In genomic region chr17:5007156-5007658, GRCm38 (mm10) we compare ENCODE assay signal across 9 mouse cellular contexts. TPM values are rescaled to one million over a fixed set of nuclear protein-coding genes. Genes with fewer than 3 reads are reported as not detected.
A peak's percentile ranks its signal among the peaks of the same experiment; 100 is the strongest.
DNase-seq lines count a peak whose midpoint lies in the region; ATAC-seq lines count a peak whose summit lies in the region.
"Had no signal": no experiment of that assay in that cellular context is flagged by ENCODE, and none has a peak within 500 bp of the region (broad histone marks: within the 10 kb centered on the region; RNA-seq: fewer than 3 reads in every experiment).

No protein-coding gene starts in this region.

- H3K4me1 ChIP-seq in forebrain, embryonic 13.5 days, result peaks cover 80% of the 10 kb centered on the region
- H3K4me1 ChIP-seq in intestine, embryonic 14.5 days (replicated peaks; ENCODE audit: control insufficient read depth, insufficient read depth, low read length), result peaks cover 75% of the 10 kb centered on the region

- H3K27me3 ChIP-seq in forebrain, embryonic 13.5 days, result peaks cover 26% of the 10 kb centered on the region
- no peaks in the 10 kb centered on the region for H3K27me3 ChIP-seq in intestine, embryonic 14.5 days (replicated peaks; ENCODE audit: control insufficient read depth, insufficient read depth, low read length)
- H3K27me3 ChIP-seq: liver, embryonic 13.5 days had no signal

- H3K36me3 ChIP-seq in forebrain, embryonic 13.5 days (ENCODE audit: poor library complexity, severe bottlenecking), result no peaks in the 10 kb centered on the region
- no peaks in the 10 kb centered on the region for H3K36me3 ChIP-seq in intestine, embryonic 14.5 days (ENCODE audit: control insufficient read depth, insufficient read depth, low read length)
- H3K36me3 ChIP-seq: liver, embryonic 13.5 days had no signal

- peak; percentile 43 for DNase-seq in gastrocnemius, adult 18-20 months (ENCODE audit: low spot score)
- DNase-seq in gastrocnemius, postnatal 4 days (ENCODE audit: low spot score in 2 of 2), result no peak
- DNase-seq in intestine, embryonic 14.5 days (ENCODE audit: low spot score), result no peak
- peak; percentile 61 for DNase-seq in lung, postnatal 10 days
- DNase-seq in spleen, adult 18-20 months, result peak; percentile 48 to 51
- DNase-seq in urinary bladder, postnatal 36 days (ENCODE audit: low spot score in 2 of 2), result no peak
- no peak for DNase-seq in frontal cortex, postnatal 10 days (ENCODE audit: low spot score in 2 of 2)
- DNase-seq: liver, embryonic 13.5 days had no signal

- peak overlapping the region; percentile 8; the same call in 1 of the 2 replicates for H3K27ac ChIP-seq in forebrain, embryonic 13.5 days
- H3K27ac ChIP-seq in intestine, embryonic 14.5 days (ENCODE audit: low read depth), result no peak overlapping the region
- H3K27ac ChIP-seq: liver, embryonic 13.5 days had no signal

- ATAC-seq in forebrain, embryonic 13.5 days, result peak; percentile 81
- peak; percentile 53 for ATAC-seq in intestine, embryonic 14.5 days (replicated peaks; ENCODE audit: low FRiP score, low TSS enrichment, low read depth)

- no peaks in the 10 kb centered on the region for H3K9me3 ChIP-seq in forebrain, embryonic 13.5 days (replicated peaks)
- no peaks in the 10 kb centered on the region for H3K9me3 ChIP-seq in intestine, embryonic 14.5 days (ENCODE audit: control insufficient read depth, low read length)
- H3K9me3 ChIP-seq: liver, embryonic 13.5 days had no signal

- peak overlapping the region; percentile 16 for H3K4me3 ChIP-seq in forebrain, embryonic 13.5 days
- no peak overlapping the region for H3K4me3 ChIP-seq in intestine, embryonic 14.5 days (ENCODE audit: low read depth, low read length)
- H3K4me3 ChIP-seq: liver, embryonic 13.5 days had no signal

- 3% methylated on average over 15 of the region's 15 CpGs for WGBS in forebrain, embryonic 13.5 days
- 21% methylated on average over 15 of the region's 15 CpGs for WGBS in intestine, embryonic 14.5 days

- H3K9ac ChIP-seq in forebrain, embryonic 13.5 days, result no peak overlapping the region; the same call in 1 of the 2 replicates
- no peak overlapping the region; the same call in 1 of the 2 replicates for H3K9ac ChIP-seq in intestine, embryonic 14.5 days (ENCODE audit: low read length)
- H3K9ac ChIP-seq: liver, embryonic 13.5 days had no signal

- peak overlapping the region; percentile 55 for H3K4me2 ChIP-seq in forebrain, embryonic 13.5 days
- peak overlapping the region; percentile 25; the same call in 1 of the 2 replicates for H3K4me2 ChIP-seq in intestine, embryonic 14.5 days (ENCODE audit: low read length)
- H3K4me2 ChIP-seq: liver, embryonic 13.5 days had no signal

RNA-seq across cellular contexts. Expression of gene Arid1b, which starts 13.1 kb away (rescaled TPM):
- total RNA-seq in gastrocnemius, adult 18-20 months (2021), result 10 to 100 TPM; 35.4 to 37.0 TPM
- total RNA-seq in gastrocnemius, postnatal 4 days (2021), result 10 to 100 TPM; 52.9 to 53.0 TPM
- 11.7 and 12.9 TPM in 2 replicates for polyA plus RNA-seq in forebrain, embryonic 13.5 days (2015; fragmentation: Nextera tagmentation; extraction: Ambion mirVana)
- polyA plus RNA-seq in intestine, embryonic 14.5 days (2014; fragmentation: Nextera tagmentation; extraction: Ambion mirVana), result 14.9 and 16.4 TPM in 2 replicates

Comparison
In these comparisons a context has a peak if more than half of its experiments do, and no peak if none do; other contexts are left out.
1. DNase-seq: peak in gastrocnemius, adult 18-20 months (single experiment), lung, postnatal 10 days (single experiment) and spleen, adult 18-20 months (2 of 2); none in gastrocnemius, postnatal 4 days (0 of 2), intestine, embryonic 14.5 days (single experiment), urinary bladder, postnatal 36 days (0 of 2) and frontal cortex, postnatal 10 days (0 of 2).